Mouse (Mus musculus) kidney, embryonic 15.5 days (tissue): ENCODE results near the gene Prss38. TPM values are rescaled to one million over a fixed set of nuclear protein-coding genes. Genes with fewer than 3 reads are reported as not detected.

Source experiments
- microRNA-seq: library from miRNA; unstranded; fragments of <30 nt; microRNA quantifications from one replicate; pipeline ENCODE4, GENCODE M21; 2016
- polyA plus RNA-seq: library from polyadenylated mRNA; unstranded; fragments of >200 nt; fragmentation: Nextera tagmentation; extraction: Ambion mirVana; gene quantifications from 2 replicates; pipeline ENCODE4 v1.2.1, GENCODE M21; 2015

Prss38 gene
- polyA plus RNA-seq, 1 experiment from 2014 or later: not detected

Small RNAs within 50 kb of the gene (microRNA-seq; reads per million reads assigned to microRNA genes)
- gene Gm24756: not detected

Other genes starting within 250 kb of the Prss38 start
- 0.60 and 0.66 TPM in 2 replicates for gene Obscn, start 239.3 kb downstream of the Prss38 start, polyA plus RNA-seq
- gene Iba57, start 211.9 kb downstream of the Prss38 start, polyA plus RNA-seq: 6.1 and 6.9 TPM in 2 replicates
- gene Gjc2, start 192.4 kb downstream of the Prss38 start, polyA plus RNA-seq: 0.22 and 0.27 TPM in 2 replicates
- gene Guk1, start 183.4 kb downstream of the Prss38 start, polyA plus RNA-seq: 117 and 120 TPM in 2 replicates
- 99.6 and 102 TPM in 2 replicates for gene Mrpl55, start 173.2 kb downstream of the Prss38 start, polyA plus RNA-seq
- 32.5 and 36.4 TPM in 2 replicates for gene 2310033P09Rik, start 167.3 kb downstream of the Prss38 start, polyA plus RNA-seq
- 700 and 709 TPM in 2 replicates for gene Arf1, start 147.4 kb downstream of the Prss38 start, polyA plus RNA-seq
- not detected in 2 replicates for gene Wnt3a, start 84.9 kb downstream of the Prss38 start, polyA plus RNA-seq
- gene Wnt9a, start 68.7 kb downstream of the Prss38 start, polyA plus RNA-seq: 1.6 and 2.1 TPM in 2 replicates
- 13.7 and 13.9 TPM in 2 replicates for gene Jmjd4, start 74.4 kb upstream of the Prss38 start, polyA plus RNA-seq
- gene Snap47, start 75.5 kb upstream of the Prss38 start, polyA plus RNA-seq: 111 and 112 TPM in 2 replicates
- gene Zfp867, start 96.8 kb upstream of the Prss38 start, polyA plus RNA-seq: 7.1 and 8.2 TPM in 2 replicates
- 26.5 and 29.2 TPM in 2 replicates for gene Zkscan17, start 151.1 kb upstream of the Prss38 start, polyA plus RNA-seq
- gene Nlrp3, start 165.9 kb upstream of the Prss38 start, polyA plus RNA-seq: 0.08 and 0.32 TPM in 2 replicates
- gene Olfr222, start 200.6 kb upstream of the Prss38 start, polyA plus RNA-seq: not detected in 2 replicates
- gene Olfr223, start 217.6 kb upstream of the Prss38 start, polyA plus RNA-seq: not detected in 2 replicates